In the genomic region with DNA sequence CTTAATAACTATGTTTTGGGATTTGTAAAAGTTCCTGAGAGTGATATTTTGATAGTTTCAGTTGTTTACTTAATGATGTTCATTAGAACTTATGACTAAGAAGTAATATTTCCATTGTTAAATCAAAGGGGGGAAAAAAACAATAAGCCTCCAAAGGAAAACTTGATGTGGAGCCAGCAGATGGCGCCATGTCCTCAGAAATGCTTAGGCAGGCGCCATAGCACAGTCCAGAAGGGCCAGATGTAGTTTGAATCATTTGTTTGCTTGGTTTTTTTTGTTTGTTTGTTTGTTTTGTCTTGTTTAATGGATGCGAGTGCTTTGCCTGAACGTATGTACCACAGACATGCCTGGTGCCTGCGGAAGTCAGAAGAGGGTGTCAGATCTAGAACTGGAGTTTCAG, we compare ENCODE assay signal across 9 mouse cellular contexts. TPM values are rescaled to one million over a fixed set of nuclear protein-coding genes. Genes with fewer than 3 reads are reported as not detected.
DNase-seq lines count a peak whose midpoint lies in the region; ATAC-seq and TF ChIP-seq lines count a peak whose summit lies in the region.
"Had no signal": no experiment of that assay in that cellular context is flagged by ENCODE, and none has a peak within 500 bp of the region (broad histone marks: within the 10 kb centered on the region; RNA-seq: fewer than 3 reads in every experiment).

No protein-coding gene starts in this region.

- H3K9ac ChIP-seq in intestine, postnatal 0 days (ENCODE audit: low read depth, low read length), result no peak overlapping the region
- no peak overlapping the region for H3K9ac ChIP-seq in limb, embryonic 14.5 days (ENCODE audit: low read depth, low read length, severe bottlenecking)

- ATAC-seq in frontal cortex, adult (ENCODE audit: low TSS enrichment), result peak; percentile 84
- no peak for ATAC-seq in intestine, postnatal 0 days
- 0 out of 2 replicates have a peak, but pooled peaks have one; percentile 50 for ATAC-seq in limb, embryonic 14.5 days (ENCODE audit: low FRiP score, low read depth)

- peak; percentile 86 for TF ChIP-seq CTCF in intestine, postnatal 0 days (IDR thresholded peaks at IDR 0.05; ENCODE audit: low read depth)
- no peak for TF ChIP-seq CTCF in thymus, adult 2 months (IDR thresholded peaks at IDR 0.05; ENCODE audit: borderline replicate concordance, control insufficient read depth, extremely low read depth, insufficient read depth, low read length, poor library complexity)

- 7% methylated on average over 5 of the region's 5 CpGs for WGBS in intestine, postnatal 0 days
- WGBS in limb, embryonic 14.5 days, result 14% methylated on average over 5 of the region's 5 CpGs
- WGBS in thymus, adult 2 months, result 17% methylated on average over 5 of the region's 5 CpGs

- no peak overlapping the region for H3K4me2 ChIP-seq in intestine, postnatal 0 days (replicated peaks; ENCODE audit: low read depth)
- H3K4me2 ChIP-seq in limb, embryonic 14.5 days (replicated peaks; ENCODE audit: low read depth, low read length, severe bottlenecking), result no peak overlapping the region

- no peak overlapping the region for H3K4me3 ChIP-seq in intestine, postnatal 0 days (ENCODE audit: low read depth, low read length)
- no peak overlapping the region for H3K4me3 ChIP-seq in limb, embryonic 14.5 days (replicated peaks; ENCODE audit: low read length)
- H3K4me3 ChIP-seq in thymus, adult 2 months (ENCODE audit: control insufficient read depth, insufficient read depth, low read length), result no peak overlapping the region
- H3K4me3 ChIP-seq: erythroblast, embryonic 14.5 days had no signal

- H3K4me1 ChIP-seq in intestine, postnatal 0 days (replicated peaks; ENCODE audit: control insufficient read depth, insufficient read depth, low read length), result no peaks in the 10 kb centered on the region
- H3K4me1 ChIP-seq in limb, embryonic 14.5 days (ENCODE audit: control insufficient read depth, insufficient read depth, low read length), result no peaks in the 10 kb centered on the region
- H3K4me1 ChIP-seq in thymus, adult 2 months (replicated peaks; ENCODE audit: control insufficient read depth, insufficient read depth, low read length), result no peaks in the 10 kb centered on the region

- H3K36me3 ChIP-seq in intestine, postnatal 0 days (ENCODE audit: control insufficient read depth, insufficient read depth), result no peaks in the 10 kb centered on the region
- no peaks in the 10 kb centered on the region for H3K36me3 ChIP-seq in limb, embryonic 14.5 days (ENCODE audit: control insufficient read depth, insufficient read depth, low read length)
- H3K36me3 ChIP-seq in thymus, adult 2 months (ENCODE audit: control insufficient read depth, insufficient read depth, low read length), result no peaks in the 10 kb centered on the region

- H3K27me3 ChIP-seq in intestine, postnatal 0 days (replicated peaks; ENCODE audit: control insufficient read depth, insufficient read depth, low read length), result no peaks in the 10 kb centered on the region
- H3K27me3 ChIP-seq in limb, embryonic 14.5 days (ENCODE audit: control insufficient read depth, insufficient read depth, low read length), result no peaks in the 10 kb centered on the region
- no peaks in the 10 kb centered on the region for H3K27me3 ChIP-seq in thymus, adult 2 months (ENCODE audit: control insufficient read depth, insufficient read depth, low read length)

- no peak overlapping the region for H3K27ac ChIP-seq in intestine, postnatal 0 days (ENCODE audit: low read depth, low read length)
- H3K27ac ChIP-seq in limb, embryonic 14.5 days (replicated peaks; ENCODE audit: low read depth, low read length), result no peak overlapping the region
- H3K27ac ChIP-seq in thymus, adult 2 months (ENCODE audit: control insufficient read depth, insufficient read depth, low read length), result no peak overlapping the region

- no peaks in the 10 kb centered on the region for H3K9me3 ChIP-seq in intestine, postnatal 0 days (ENCODE audit: control insufficient read depth)
- no peaks in the 10 kb centered on the region for H3K9me3 ChIP-seq in limb, embryonic 14.5 days (ENCODE audit: control insufficient read depth, low read length)

- DNase-seq in urinary bladder, adult 18-20 months (ENCODE audit: low spot score in 2 of 2), result peak; percentile 30 to 49
- no peak for DNase-seq in urinary bladder, postnatal 10 days (ENCODE audit: low spot score)
- DNase-seq in cerebellum, adult 8-10 months, result peak; percentile 53
- peak; percentile 76 for DNase-seq in limb, embryonic 14.5 days (ENCODE audit: low spot score)
- DNase-seq in natural killer cell, adult 2 months (ENCODE audit: low spot score in 2 of 2), result peak; percentile 30 to 48
- DNase-seq in thymus, adult 2 months, result peak; percentile 59

- TF ChIP-seq POLR2A in limb, embryonic 14.5 days (IDR thresholded peaks at IDR 0.05; ENCODE audit: borderline replicate concordance, extremely low read depth, insufficient read depth, insufficient read length), result no peak
- no peak for TF ChIP-seq POLR2A in thymus, adult 2 months (IDR thresholded peaks at IDR 0.05; ENCODE audit: control insufficient read depth, extremely low read depth, insufficient read depth, low read length, poor library complexity)

RNA-seq across cellular contexts. Expression of gene Arrdc3, which starts 21.0 kb away (rescaled TPM):
- 21.5 and 22.0 TPM in 2 replicates for polyA plus RNA-seq in intestine, postnatal 0 days (2015; fragmentation: Nextera tagmentation; extraction: Ambion mirVana)
- polyA plus RNA-seq in limb, embryonic 14.5 days (2012; rRNA removed), result 49.4 and 59.0 TPM in 2 replicates
- polyA plus RNA-seq in limb, embryonic 14.5 days (2014; fragmentation: Nextera tagmentation; extraction: Ambion mirVana), result 66.1 and 66.5 TPM in 2 replicates
- polyA plus RNA-seq in thymus, adult 2 months (2012; rRNA removed), result 17.7 and 18.9 TPM in 2 replicates
